Mouse (Mus musculus) layer of hippocampus, postnatal 10 days (tissue): ENCODE measurements around the gene Ddx50. TPM values are rescaled to one million over a fixed set of nuclear protein-coding genes. Genes with fewer than 3 reads are reported as not detected.
"Not testable (repeated sequence)": the region's sequence is repeated elsewhere in the genome, so short reads cannot be mapped to it uniquely, and the experiment has no call there.

Experiments
- DNase-seq, 2 experiments: peaks; one replicate each; pipeline ENCODE4 v3.0.0; 2021; ENCODE audit warnings: low spot score in 2 of 2
- microRNA-seq, 2 experiments: library from miRNA; unstranded; fragments of <30 nt; microRNA quantifications; one replicate each; pipeline ENCODE4 v1.2.0; 2021
- total RNA-seq, 2 experiments: library from RNA; stranded (reverse); gene quantifications; 2 replicates each; pipeline ENCODE4 v1.2.3; 2021

Gene Ddx50
- total RNA-seq, 2 experiments from 2014 or later = 78.5 to 86.4 TPM

DNA sequence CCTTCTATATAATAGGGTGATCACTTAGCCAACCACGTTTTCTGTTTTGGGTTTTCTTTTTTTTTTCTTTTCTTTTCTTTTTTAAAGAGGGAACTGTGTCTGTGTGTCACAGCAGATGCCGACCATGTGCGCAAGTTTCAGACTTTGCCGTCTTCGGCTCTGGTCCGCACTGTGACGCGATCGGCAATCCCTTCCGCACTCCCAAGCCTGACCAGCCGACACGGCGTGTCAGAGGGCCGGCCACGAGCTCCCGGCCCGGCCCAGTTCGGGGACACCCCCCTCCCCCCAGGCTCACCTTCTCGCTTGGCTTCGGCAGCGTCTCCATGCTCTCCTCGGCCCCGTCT lies 49.2 kb downstream of the Ddx50 start:
- no peak for DNase-seq

DNA sequence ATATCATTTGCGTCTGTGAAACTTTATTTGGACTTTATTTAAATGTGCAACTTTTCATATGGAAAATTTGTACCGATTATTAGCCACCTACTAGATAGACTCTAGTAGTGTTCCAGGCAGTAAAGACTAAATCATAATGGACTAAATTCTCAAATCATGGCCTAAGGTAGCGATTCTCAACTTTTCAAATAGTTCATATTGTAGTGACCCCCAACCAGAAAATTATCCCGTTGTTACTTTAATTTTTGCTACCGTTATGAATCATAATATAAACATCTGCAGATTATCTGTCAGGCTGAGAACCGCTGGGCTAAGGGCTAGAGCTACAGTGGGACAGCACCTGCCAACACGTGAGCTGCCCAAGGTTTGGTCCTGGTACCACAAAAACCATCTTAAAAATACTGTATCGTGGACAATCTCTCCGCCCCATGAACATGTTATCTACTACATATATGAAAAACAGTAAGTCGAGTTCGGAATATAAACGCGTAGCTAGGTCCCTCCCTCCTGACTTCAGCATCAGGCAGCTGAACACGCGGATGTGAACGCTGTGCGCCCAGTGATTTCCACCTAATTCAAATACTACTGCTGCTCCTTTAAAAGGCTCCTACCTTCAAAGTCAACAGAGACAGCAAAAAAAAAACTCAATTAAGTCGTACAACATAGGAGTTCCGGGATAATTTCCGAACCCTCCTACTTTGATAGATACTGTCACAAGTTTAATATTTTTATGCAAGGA lies 49.8 kb downstream of the Ddx50 start:
- no peak for DNase-seq

DNA sequence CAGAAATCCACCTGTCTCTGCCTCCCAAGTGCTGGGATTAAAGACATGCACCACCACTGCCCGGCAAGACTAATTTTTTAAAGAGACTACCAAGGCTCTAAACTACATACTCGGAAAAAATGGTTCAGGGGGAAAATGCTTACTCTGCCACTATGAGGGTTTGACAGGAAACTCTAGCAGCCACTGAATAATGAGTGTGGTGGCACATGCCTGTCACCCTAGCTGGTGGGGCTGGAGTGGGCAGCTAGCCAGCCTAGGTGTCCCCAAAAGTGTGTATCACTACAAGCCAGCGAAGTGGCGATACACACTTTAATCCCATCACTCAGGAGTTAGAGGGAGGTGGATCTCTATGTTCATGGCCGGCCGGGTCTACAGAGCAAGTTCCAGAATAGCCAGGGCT lies 51.0 kb downstream of the Ddx50 start:
- DNase-seq = no peak

DNA sequence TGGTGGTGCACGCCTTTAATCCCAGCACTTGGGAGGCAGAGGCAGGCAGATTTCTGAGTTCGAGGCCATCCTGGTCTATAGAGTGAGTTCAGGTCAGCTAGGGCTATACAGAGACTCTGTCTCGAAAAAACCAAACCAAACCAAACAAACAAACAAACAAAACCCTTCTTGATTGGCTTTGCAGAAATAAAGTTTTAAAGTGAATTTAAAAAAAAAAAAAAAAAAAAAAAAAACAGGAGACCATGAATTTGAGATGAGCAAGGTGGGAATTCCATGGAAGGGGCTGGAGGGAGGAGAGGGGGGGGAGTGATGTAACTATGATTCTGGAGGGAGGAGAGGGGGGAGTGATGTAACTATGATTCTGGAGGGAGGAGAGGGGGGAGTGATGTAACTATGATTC lies 51.7 kb downstream of the Ddx50 start:
- DNase-seq = not testable (repeated sequence)

DNA sequence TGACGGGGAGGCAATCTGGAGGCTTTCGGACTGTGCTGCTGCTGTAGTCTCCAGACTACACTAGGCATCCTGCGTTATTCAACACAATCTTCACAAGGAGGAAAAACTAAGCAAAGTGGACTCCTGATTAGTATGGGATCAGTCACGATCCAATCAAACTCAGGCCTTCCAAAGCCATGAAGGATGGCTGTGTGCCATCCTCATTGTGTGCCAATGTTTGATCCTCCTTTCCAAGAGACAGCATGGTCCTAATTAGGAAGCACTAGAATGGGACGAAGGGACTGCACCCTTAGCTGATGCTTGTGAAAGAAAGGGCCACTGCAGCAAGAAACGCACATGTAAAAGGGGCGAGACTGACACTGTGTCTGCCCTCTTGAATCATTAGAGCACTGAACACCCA lies 58.5 kb downstream of the Ddx50 start:
- peak in 1 of 2 experiments; percentile 34 for DNase-seq

DNA sequence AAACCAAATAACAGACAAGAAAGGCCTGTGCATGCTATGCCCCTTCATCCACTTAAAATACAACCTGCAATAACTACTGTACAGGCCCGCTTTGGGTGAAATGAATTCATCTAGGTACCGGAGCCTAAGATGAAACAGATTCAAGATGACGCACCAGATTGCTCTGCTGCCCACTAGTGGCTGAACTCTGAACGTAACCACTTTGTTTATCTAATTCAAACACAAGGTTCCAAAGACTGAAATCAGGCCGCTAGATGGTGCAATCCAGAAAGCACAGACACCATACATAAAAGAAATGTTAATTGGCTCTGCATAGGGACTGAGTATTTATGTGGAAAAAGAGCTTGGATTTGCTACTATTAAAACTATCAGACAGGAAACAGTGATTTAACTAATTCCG lies 60.8 kb downstream of the Ddx50 start:
- DNase-seq = peak; percentile 91 to 92

DNA sequence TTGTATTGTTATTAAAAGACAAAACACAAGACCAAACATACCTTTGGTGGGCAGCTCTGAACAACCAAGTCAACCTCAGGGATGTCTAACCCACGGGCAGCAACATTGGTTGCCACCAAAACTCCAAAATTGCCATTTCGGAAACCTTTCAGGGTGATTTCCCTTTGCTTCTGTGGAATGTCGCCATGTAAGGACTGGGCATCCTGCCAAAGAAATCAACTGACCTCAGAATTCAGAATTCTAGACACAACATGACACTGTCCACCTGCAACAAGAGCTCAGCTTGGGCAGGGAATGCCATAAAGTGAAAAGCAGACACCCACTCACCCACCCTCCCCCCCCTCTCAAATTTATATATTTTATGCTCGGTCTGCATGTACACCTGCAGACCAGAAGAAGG lies 62.4 kb downstream of the Ddx50 start:
- no peak for DNase-seq

DNA sequence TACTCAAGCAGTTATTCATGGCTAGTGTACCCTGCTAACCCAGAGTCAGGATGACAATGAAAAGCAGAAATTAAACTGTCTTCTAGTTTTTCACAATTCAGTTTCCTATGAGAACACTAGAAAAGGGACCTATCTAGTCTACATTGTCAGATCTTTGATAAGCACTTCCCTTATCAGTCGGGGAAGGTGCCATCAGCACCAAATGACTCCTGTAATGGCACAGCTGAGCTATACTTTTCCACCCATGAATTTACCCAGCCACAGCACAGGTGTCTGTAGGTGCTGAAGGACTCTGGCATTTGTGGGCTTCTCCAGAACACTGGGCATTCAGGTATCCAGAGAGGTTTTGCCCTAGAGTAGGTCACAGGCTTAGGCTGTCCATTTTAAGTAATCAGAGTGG lies 67.8 kb downstream of the Ddx50 start:
- no peak for DNase-seq

- DNase-seq = no peak
Measured at GRCm38 (mm10) chr10:62582701-62583100, 68.3 kb downstream of the Ddx50 start.

DNA sequence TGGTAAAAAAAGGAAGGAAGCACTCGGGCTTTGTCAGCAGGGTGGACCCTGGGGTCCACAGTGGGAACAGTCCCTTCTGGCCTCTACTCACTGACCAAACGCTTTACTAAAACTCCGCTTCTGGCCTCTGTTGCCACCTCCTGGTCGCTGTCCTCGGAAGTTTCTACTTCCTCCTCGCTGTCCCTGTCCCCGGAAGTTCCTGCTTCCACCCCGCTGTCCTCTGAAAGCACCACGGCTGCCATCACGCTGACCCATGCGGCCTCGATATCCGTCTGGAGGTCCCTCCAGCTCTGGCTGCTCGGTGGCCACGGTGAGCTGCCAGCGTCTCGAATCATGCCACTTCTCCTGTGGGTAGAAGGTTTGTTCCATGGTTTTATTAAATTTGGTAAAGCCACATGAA lies 68.8 kb downstream of the Ddx50 start:
- no peak for DNase-seq

DNA sequence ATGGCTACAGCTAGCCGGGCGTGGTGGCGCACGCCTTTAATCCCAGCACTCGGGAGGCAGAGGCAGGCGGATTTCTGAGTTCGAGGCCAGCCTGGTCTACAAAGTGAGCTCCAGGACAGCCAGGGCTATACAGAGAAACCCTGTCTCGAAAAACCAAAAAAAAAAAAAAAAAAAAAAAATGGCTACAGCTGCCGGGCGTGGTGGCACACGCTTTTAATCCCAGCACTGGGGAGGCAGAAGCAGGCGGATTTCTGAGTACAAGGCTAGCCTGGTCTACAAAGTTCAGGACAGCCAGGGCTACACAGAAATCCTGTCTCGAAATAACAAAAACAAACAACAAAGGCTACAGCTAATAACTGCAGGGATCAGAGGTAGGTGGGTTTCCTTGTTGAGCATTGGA lies 71.9 kb downstream of the Ddx50 start:
- not testable (repeated sequence) for DNase-seq

DNA sequence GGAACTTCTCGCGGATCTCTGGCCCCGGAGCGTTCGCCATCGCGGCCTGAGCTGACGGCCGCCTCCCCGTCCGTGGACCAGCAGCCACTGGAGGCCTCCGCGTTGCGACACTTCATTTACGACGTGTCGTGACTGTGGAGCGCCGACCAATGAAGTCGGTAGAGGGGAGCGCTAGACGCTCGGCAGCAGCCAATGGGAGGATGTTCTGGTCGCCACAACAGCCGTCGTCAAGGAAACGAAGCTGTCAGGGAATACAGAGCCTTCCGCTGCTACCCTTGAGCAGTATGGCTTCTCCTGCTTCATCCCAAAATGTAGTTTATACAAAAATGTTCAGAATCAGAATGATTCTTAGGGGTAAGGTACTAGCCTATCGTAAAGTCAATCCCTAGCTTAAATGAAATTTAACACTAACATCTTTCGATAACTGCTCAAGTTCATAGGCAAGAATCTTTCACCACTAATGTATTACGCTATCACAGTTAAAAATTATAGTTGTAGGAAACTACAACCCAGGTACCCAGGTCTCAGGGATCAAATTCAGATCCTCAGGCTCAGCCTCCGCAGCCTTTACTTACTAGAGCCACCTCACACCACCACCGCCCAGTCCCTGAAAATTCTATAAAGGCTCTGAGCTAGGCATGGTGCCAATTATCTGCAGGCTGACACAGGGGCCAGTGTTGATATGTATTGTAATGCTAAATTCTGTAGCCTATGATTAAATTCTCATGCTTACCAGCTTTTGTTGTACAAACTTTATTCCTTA lies 72.5 kb downstream of the Ddx50 start, which contains the start of gene Kif1bp:
TSS of gene Kif1bp (minus strand) at position 120 of the 763 bp plus-strand sequence.
- DNase-seq = peak; percentile 96 to 97

DNA sequence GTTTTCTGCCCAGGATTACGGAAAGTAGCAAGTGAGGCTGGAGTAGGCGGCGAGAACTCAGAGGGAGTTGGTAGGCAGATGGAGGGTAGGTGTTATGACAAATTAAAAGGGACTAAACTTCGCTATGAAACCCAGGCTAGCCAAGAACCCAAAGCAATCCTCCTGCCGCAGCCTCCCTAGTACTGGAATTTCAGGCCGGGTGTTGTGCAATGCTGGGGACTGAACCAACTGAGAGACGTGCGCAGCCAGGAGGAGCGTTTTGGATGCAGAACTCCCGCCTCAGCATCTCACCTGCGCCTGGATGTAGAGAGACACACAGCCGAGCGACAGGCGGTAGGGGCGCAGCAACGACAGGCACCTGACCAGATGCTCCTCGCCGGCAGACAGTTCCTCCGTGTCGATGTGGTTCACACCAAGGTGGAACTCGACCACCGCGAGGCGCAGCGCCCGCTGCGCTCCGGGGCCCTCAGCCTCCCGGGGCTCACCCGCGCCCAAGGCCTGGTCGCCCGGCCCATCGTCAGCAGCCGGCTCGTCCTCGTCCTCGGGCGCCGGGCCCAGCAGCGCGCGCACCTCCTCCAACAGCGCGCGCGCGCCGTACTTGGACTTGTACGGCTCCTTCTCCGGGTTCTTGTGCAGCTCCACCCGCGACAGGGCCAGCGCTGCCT lies 73.2 kb downstream of the Ddx50 start:
- no peak for DNase-seq

- no peak for DNase-seq
Measured at GRCm38 (mm10) chr10:62575001-62575400, 76.0 kb downstream of the Ddx50 start.

DNA sequence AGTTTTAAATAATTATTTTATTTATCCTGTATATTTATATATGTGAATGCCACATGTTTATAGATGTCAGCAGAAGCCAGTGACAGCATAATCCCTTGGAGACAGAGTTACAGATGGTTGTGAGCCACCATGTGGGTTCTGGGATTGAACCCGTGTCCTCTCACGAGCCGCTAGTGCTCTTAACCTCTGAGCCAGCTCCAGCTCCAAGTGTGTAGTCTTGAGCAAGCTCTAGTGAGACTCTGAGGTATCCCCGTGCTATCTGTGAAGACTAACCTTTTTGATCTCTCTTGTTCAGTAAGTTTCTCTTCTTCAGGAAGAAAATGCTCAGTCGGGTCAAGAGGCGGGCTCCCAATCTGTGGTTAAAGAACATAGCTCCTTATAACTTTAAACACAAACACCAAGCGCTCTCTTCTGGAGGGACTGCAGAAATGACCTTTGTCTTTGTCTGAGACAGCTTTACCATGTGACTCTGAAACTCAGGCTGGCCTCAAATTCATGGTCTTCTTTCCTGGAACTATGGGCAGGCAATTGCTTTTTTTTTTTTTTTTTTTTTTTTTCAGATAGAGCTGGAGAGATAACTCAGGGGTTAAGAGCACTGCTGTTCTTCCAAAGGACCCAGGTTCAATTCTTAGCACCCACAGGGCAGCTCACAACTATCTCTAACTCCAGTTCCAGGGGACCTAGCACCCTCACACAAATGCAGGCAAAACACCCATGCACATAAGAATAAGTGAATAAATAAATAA lies 80.7 kb downstream of the Ddx50 start:
- DNase-seq = no peak

GRCm38 (mm10) chr10:62568861-62569260 lies 82.2 kb downstream of the Ddx50 start:
- no peak for DNase-seq

Small RNA genes within 50 kb of the gene (microRNA-seq; reads per million reads assigned to microRNA genes)
- gene Mir7215 = 0 reads per million in 2 experiments

Other genes starting within 250 kb of the Ddx50 start
- gene Hkdc1, start 228.7 kb downstream of the Ddx50 start, total RNA-seq = 1 to 10 TPM; 5.0 to 6.4 TPM
- gene 4930507D05Rik, start 201.7 kb downstream of the Ddx50 start, total RNA-seq = 1 to 10 TPM; 1.7 to 2.1 TPM
- gene Supv3l1, start 201.5 kb downstream of the Ddx50 start, total RNA-seq = 10 to 100 TPM; 22.1 to 23.7 TPM
- 10 to 100 TPM; 37.2 to 41.1 TPM for gene Vps26a, start 164.4 kb downstream of the Ddx50 start, total RNA-seq
- gene Srgn, start 123.8 kb downstream of the Ddx50 start, total RNA-seq = 10 to 100 TPM in 1 of 2 experiments, 1 to 10 TPM in 1; 9.3 to 10.3 TPM
- 100 to 1,000 TPM; 140 to 141 TPM for gene Kif1bp, start 72.8 kb downstream of the Ddx50 start, total RNA-seq
- gene Ddx21, start 48.9 kb downstream of the Ddx50 start, total RNA-seq = 10 to 100 TPM; 34.9 to 35.0 TPM
- gene Stox1, start 74.9 kb upstream of the Ddx50 start, total RNA-seq = 1 to 10 TPM; 3.2 to 3.5 TPM
- gene Ccar1, start 141.1 kb upstream of the Ddx50 start, total RNA-seq = 10 to 100 TPM; 55.2 to 71.8 TPM